Mouse (Mus musculus) hindbrain, embryonic 16.5 days (tissue): ENCODE data around the gene Hbs1l. TPM values are rescaled to one million over a fixed set of nuclear protein-coding genes. Genes with fewer than 3 reads are reported as not detected.

Source experiments
- ATAC-seq: fragments of 200-750 bp; cut with Nextera tagmentation; 2 replicates; pipeline ENCODE4 v1.8.0; 2017; ENCODE audit warnings: moderate TSS enrichment, moderate library complexity
- H3K27ac ChIP-seq: fragments of 300-500 bp; sonication (generic); 2 replicates; pipeline ENCODE4 v1.5.1; 2014; ENCODE audit warnings: low read depth, mild to moderate bottlenecking, control low read depth, low read length, moderate library complexity
- H3K27me3 ChIP-seq: fragments of 300-500 bp; sonication (generic); replicated peaks from 2 replicates; pipeline ENCODE4 v1.6.1; 2014; ENCODE audit warnings: low read length; ENCODE audit not compliant: control insufficient read depth, insufficient read depth
- H3K36me3 ChIP-seq: fragments of 300-500 bp; sonication (generic); 2 replicates; pipeline ENCODE4 v1.6.1; 2014; ENCODE audit warnings: mild to moderate bottlenecking, low read length, moderate library complexity, mixed read lengths; ENCODE audit not compliant: control insufficient read depth, insufficient read depth
- H3K4me1 ChIP-seq: fragments of 300-500 bp; sonication (generic); 2 replicates; pipeline ENCODE4 v1.6.1; 2014; ENCODE audit warnings: low read depth, low read length; ENCODE audit not compliant: control insufficient read depth, insufficient read depth
- H3K4me2 ChIP-seq: fragments of 300-500 bp; sonication (generic); 2 replicates; pipeline ENCODE4 v1.6.1; 2014; ENCODE audit warnings: mild to moderate bottlenecking, low read length, control low read depth, moderate library complexity
- H3K4me3 ChIP-seq: fragments of 300-500 bp; sonication (generic); 2 replicates; pipeline ENCODE4 v1.5.1; 2014; ENCODE audit warnings: mild to moderate bottlenecking, low read length, control low read depth, moderate library complexity
- H3K9ac ChIP-seq: fragments of 300-500 bp; sonication (generic); 2 replicates; pipeline ENCODE4 v1.6.1; 2014; ENCODE audit warnings: low read depth, mild to moderate bottlenecking, control low read depth, low read length, moderate library complexity
- H3K9me3 ChIP-seq: fragments of 300-500 bp; sonication (generic); 2 replicates; pipeline ENCODE4 v1.6.1; 2014; ENCODE audit warnings: mild to moderate bottlenecking, low read length, moderate library complexity; ENCODE audit not compliant: control insufficient read depth
- WGBS: fragments of 180-500 bp; shearing (Covaris S2); extraction: QIAGEN DNeasy Blood & Tissue Kit; methylation state at CpG from one replicate; pipeline ENCODE4 v1.1.7; 2014; 5-methylcytosine and 5-hydroxymethylcytosine counted together
- polyA plus RNA-seq: library from polyadenylated mRNA; unstranded; fragments of >200 nt; fragmentation: Nextera tagmentation; extraction: Ambion mirVana; gene quantifications from 2 replicates; pipeline ENCODE4 v1.2.1, GENCODE M21; 2015

Hbs1l gene
- polyA plus RNA-seq, 1 experiment from 2014 or later: 88.1 TPM

GRCm38 (mm10) chr10:21364946-21365345 lies 69.2 kb downstream of the Hbs1l start:
- Histone ChIP-seq H3K9ac (no peak overlapping the region), H3K27ac (no peak overlapping the region), H3K4me1 (no peaks in the 10 kb centered on the region), H3K9me3 (no peaks in the 10 kb centered on the region), H3K27me3 (no peaks in the 10 kb centered on the region), H3K4me2 (no peak overlapping the region), H3K4me3 (no peak overlapping the region), H3K36me3 (peaks cover 6% of the 10 kb centered on the region; the same call in 1 of the 2 replicates)
- 94% methylated on average over 7 of the region's 7 CpGs for WGBS
- no peak for ATAC-seq

- 88% methylated on average over 4 of the region's 4 CpGs for WGBS
- no peak overlapping the region for H3K9ac ChIP-seq
- no peaks in the 10 kb centered on the region for H3K4me1 ChIP-seq
- H3K4me3 ChIP-seq: no peak overlapping the region
- no peak for ATAC-seq
- H3K36me3 ChIP-seq: peaks cover 8% of the 10 kb centered on the region; the same call in 1 of the 2 replicates
- H3K9me3 ChIP-seq: no peaks in the 10 kb centered on the region
- no peak overlapping the region for H3K27ac ChIP-seq
- H3K27me3 ChIP-seq: no peaks in the 10 kb centered on the region
- H3K4me2 ChIP-seq: no peak overlapping the region
Observed at GRCm38 (mm10) chr10:21365897-21366296, 70.1 kb downstream of the Hbs1l start.

- no peak overlapping the region for H3K4me2 ChIP-seq
- WGBS: 77% methylated on average over 3 of the region's 3 CpGs
- no peak overlapping the region for H3K4me3 ChIP-seq
- H3K27ac ChIP-seq: no peak overlapping the region
- H3K27me3 ChIP-seq: no peaks in the 10 kb centered on the region
- ATAC-seq: no peak
- no peaks in the 10 kb centered on the region for H3K9me3 ChIP-seq
- H3K9ac ChIP-seq: no peak overlapping the region
- H3K36me3 ChIP-seq: peaks cover 8% of the 10 kb centered on the region; the same call in 1 of the 2 replicates
- H3K4me1 ChIP-seq: no peaks in the 10 kb centered on the region
Observed at GRCm38 (mm10) chr10:21366471-21366870, 70.7 kb downstream of the Hbs1l start.

DNA sequence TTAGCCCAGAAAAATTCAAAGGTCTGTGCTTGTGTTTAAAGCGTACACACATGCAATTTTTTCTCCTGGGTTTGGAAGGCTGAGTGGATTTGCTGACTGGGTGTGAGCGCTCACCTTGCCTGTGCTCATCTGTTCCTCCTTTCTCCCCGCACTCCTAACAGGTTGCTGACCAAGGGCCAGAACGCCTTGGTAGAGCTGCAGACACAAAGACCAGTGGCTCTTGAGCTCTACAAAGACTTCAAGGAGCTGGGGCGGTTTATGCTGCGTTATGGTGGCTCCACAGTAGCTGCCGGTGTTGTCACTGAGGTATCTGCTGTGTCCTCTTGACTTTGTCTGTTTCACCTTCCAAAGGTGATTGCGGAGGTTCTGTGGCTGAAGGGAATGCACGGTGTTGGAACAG lies 71.7 kb downstream of the Hbs1l start:
- Histone ChIP-seq H3K36me3 (peaks cover 8% of the 10 kb centered on the region; the same call in 1 of the 2 replicates), H3K4me2 (no peak overlapping the region), H3K27ac (no peak overlapping the region), H3K4me3 (no peak overlapping the region), H3K4me1 (no peaks in the 10 kb centered on the region), H3K27me3 (no peaks in the 10 kb centered on the region), H3K9me3 (no peaks in the 10 kb centered on the region), H3K9ac (no peak overlapping the region)
- WGBS: 97% methylated on average over 9 of the region's 9 CpGs
- no peak for ATAC-seq

DNA sequence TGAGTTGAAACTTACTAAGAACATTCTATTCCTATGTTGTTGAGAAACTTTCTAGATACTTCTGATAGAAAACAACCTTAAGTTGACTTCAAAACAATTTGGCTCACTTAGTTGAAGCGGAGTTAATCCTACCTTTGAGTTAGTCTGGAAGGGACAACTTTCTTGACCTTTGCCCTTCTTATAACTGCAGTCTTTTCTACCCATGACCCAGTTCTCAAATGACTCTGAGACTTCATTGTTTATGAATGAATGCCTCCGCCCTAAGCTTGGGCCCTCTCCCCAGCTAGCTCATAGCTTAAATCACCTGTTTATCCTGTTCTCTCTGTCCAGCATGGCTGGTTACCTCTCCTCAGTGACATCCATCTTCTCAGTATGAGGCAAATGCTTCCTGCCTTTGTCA lies 73.8 kb downstream of the Hbs1l start:
- peaks cover 6% of the 10 kb centered on the region; the same call in 1 of the 2 replicates for H3K36me3 ChIP-seq
- 73% methylated on average over 2 of the region's 2 CpGs for WGBS
- ATAC-seq: no peak

GRCm38 (mm10) chr10:21372271-21372670 lies 76.5 kb downstream of the Hbs1l start:
- no peak overlapping the region for H3K4me3 ChIP-seq
- 93% methylated on average over 6 of the region's 6 CpGs for WGBS
- H3K4me2 ChIP-seq: no peak overlapping the region
- no peak for ATAC-seq
- H3K9me3 ChIP-seq: no peaks in the 10 kb centered on the region
- H3K9ac ChIP-seq: no peak overlapping the region
- no peaks in the 10 kb centered on the region for H3K27me3 ChIP-seq
- no peaks in the 10 kb centered on the region for H3K4me1 ChIP-seq
- H3K36me3 ChIP-seq: peaks cover 6% of the 10 kb centered on the region; the same call in 1 of the 2 replicates
- H3K27ac ChIP-seq: no peak overlapping the region

More for the DNA sequence above, 73.8 kb downstream of the Hbs1l start:
- H3K4me3 ChIP-seq: no peak overlapping the region
- no peaks in the 10 kb centered on the region for H3K4me1 ChIP-seq
- H3K9ac ChIP-seq: no peak overlapping the region
- no peak overlapping the region for H3K4me2 ChIP-seq
- H3K27ac ChIP-seq: no peak overlapping the region
- H3K9me3 ChIP-seq: no peaks in the 10 kb centered on the region
- no peaks in the 10 kb centered on the region for H3K27me3 ChIP-seq

GRCm38 (mm10) chr10:21376682-21377473 lies 81.1 kb downstream of the Hbs1l start, which contains the start of gene Aldh8a1:
Aldh8a1 (plus strand) TSS chr10:21377291.
- Histone ChIP-seq H3K27me3 (no peaks in the 10 kb centered on the region), H3K4me2 (no peak within 1 kb of the TSS), H3K9ac (no peak within 1 kb of the TSS), H3K27ac (no peak within 1 kb of the TSS), H3K9me3 (no peaks in the 10 kb centered on the region), H3K4me1 (no peaks in the 10 kb centered on the region), H3K4me3 (no peak within 1 kb of the TSS), H3K36me3 (no peaks in the 10 kb centered on the region)
- WGBS: 87% methylated on average over 13 of the region's 13 CpGs
- no peak for ATAC-seq

- Histone ChIP-seq H3K4me1 (no peaks in the 10 kb centered on the region), H3K4me3 (no peak overlapping the region), H3K36me3 (no peaks in the 10 kb centered on the region), H3K27me3 (no peaks in the 10 kb centered on the region), H3K27ac (no peak overlapping the region), H3K9ac (no peak overlapping the region), H3K9me3 (no peaks in the 10 kb centered on the region), H3K4me2 (no peak overlapping the region)
- WGBS: 72% methylated on average over 9 of the region's 9 CpGs
- ATAC-seq: no peak
Observed at GRCm38 (mm10) chr10:21378196-21378944, 82.6 kb downstream of the Hbs1l start.

DNA sequence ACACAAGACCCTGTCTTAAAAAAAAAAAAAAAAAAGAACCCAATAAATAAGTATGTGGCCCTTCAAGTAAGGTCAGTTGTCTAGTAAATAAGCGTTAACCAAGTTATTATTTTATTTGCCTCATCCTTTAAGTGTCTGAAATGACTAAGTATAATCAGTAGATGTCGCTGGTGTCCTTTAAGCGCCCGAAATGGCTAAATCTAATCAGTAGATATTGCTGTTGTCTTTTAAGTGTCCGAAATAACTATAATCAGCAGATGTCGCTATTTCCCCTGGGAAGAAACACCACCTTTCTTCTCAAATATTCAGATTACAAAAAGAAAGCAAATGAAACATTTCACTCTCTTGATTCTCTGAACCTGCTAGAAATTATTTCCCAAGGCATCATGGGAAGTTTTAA lies 87.1 kb downstream of the Hbs1l start:
- H3K9me3 ChIP-seq: no peaks in the 10 kb centered on the region
- no peak overlapping the region for H3K4me2 ChIP-seq
- no peak overlapping the region for H3K4me3 ChIP-seq
- H3K9ac ChIP-seq: no peak overlapping the region
- H3K27me3 ChIP-seq: no peaks in the 10 kb centered on the region
- 25% methylated on average over 6 of the region's 6 CpGs for WGBS
- no peaks in the 10 kb centered on the region for H3K4me1 ChIP-seq
- no peaks in the 10 kb centered on the region for H3K36me3 ChIP-seq
- ATAC-seq: peak; percentile 54; the same call in 1 of the 2 replicates
- no peak overlapping the region for H3K27ac ChIP-seq
